Mouse (Mus musculus) Patski (cell line): ENCODE measurements around the gene Gps1. TPM values are rescaled to one million over a fixed set of nuclear protein-coding genes. Genes with fewer than 3 reads are reported as not detected.

Experiments
- ATAC-seq: fragments of 100-300 bp; one replicate; pipeline ENCODE4 v1.8.0; 2021
- CTCF ChIA-PET: fragments of 350-600 bp; sonication (Branson Sonifier 250); formaldehyde crosslinking; loops from one replicate; lab custom pipeline; 2022; ENCODE audit warnings: inconsistent platforms; lab: Charles Lee
- POLR2A ChIA-PET: fragments of 350-600 bp; sonication (Branson Sonifier 250); formaldehyde crosslinking; loops from one replicate; lab custom pipeline; 2022; ENCODE audit warnings: antibody characterized with exemption, inconsistent platforms; lab: Charles Lee
- DNase-seq: peaks from one replicate; pipeline ENCODE4 v3.0.0-alpha.2; 2011; ENCODE audit warnings: low read depth, low spot score
- H3K27me3 ChIP-seq: fragments of 371-371 bp; one replicate; pipeline ENCODE4 v1.5.1; 2021
- CTCF ChIP-seq: fragments of 100-300 bp; IDR thresholded peaks from one replicate; pipeline ENCODE4 v1.5.1; 2021
- in situ Hi-C: fragments of 300-500 bp; cut with MboI; formaldehyde crosslinking; loops from 3 replicates; pipeline ENCODE4 v1.11.1; 2018; ENCODE audit warnings: low pct_unique_long_range_greater_than_20kb, mixed read lengths
- polyA plus RNA-seq: library from polyadenylated mRNA; unstranded; gene quantifications from one replicate; pipeline ENCODE4 v1.2.3, GENCODE M21; 2021

Gps1 gene
- polyA plus RNA-seq, 1 experiment from 2014 or later = 138 TPM

DNA sequence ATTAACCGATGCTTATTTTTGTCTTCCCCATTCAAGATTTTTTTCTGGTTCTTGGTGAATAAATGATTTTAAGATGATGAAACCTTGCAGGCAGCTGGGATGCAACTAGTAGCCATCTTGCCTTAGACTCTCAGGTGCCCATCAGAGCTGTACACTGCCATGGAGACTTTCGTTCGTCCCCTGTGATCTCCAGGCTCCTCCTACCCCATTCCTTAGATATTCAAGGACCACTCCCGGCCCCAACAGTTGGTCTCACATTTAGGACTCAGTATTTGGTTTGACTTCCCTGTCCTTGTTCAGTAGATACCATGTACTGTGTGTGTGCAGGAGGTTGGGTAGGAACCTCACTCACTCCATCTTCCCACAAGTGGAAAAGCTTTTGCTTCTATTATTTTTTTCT lies 20.7 kb downstream of the Gps1 start:
- ChIA-PET POLR2A (interaction anchor here (1.0 to 1.1 kb wide), 2 partner anchors 11 to 17 kb away, joined by 3 read pairs; no protein-coding TSS in a partner anchor), CTCF (no interaction called here)
- ATAC-seq (no peak), DNase-seq (no peak)
- in situ Hi-C loops = no loop called here
- no peaks in the 10 kb centered on the region for H3K27me3 ChIP-seq
- TF ChIP-seq CTCF = no peak

DNA sequence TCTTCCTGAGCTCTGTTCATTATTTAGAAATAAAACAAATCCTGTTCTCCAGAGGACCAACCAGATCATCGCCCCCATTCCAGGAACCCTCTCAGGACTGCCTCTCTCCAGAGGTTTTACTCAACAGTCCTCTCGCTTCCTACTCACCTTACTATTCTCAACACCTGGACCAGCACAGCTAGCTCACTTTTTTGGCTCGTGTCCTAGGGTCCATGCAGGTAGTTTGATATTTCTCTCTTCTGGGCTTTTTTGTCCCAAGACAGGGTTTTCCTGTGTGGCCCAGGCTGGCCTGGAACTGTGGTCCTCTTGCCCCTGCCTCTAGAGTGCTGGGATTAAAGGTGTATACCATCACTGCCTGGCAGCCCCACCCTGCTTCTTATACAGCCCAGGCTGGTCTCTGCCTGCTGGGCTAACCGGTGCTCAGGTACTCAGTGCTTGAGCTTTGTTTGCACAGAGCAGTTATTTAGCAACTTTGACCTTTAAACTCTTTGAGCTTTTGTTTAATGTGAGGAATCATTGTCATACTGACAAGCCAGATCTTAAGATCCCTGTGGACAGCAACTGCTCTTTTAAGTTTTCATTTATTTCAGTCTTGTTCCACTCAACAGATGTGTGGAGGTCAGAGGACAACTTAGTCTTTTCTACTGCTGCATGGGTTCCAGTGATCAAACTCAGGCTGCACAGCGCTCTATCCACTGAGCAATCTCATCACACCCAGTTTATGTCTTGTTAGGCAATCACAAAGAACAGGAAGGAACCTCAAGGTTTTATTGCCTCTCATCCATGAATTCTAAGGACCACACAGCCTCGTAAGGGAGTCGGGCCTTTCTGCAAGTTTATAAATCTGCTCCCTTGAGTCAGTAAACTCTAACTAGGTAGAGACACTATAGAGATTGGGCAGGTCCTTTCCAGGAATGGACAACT lies 21.6 kb downstream of the Gps1 start:
- ChIA-PET POLR2A (interaction anchor here (1.0 to 1.1 kb wide), 2 partner anchors 10 to 17 kb away, joined by 3 read pairs; no protein-coding TSS in a partner anchor), CTCF (no interaction called here)
- ATAC-seq = no peak
- in situ Hi-C loops = no loop called here
- no peak for DNase-seq
- no peaks in the 10 kb centered on the region for H3K27me3 ChIP-seq
- TF ChIP-seq CTCF = no peak

DNA sequence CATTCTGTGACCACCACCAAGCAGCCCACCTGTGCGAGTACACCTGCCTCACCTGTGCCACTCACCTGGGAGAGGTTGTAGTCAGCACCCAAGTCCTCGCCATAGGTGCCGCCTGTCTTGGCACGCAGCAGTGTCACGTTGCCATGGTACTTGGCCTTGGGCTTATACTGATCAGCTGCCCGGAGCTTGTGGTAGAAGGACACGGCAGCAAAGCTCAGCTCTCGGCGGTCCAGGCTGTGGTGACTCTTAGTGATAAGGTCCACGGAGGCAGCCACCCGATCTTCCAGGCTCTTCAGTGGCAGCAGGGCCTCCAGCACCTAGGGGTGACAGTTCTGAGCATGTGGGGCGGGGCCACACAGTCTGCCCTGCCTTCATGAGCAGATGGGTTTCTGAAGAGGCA lies 23.9 kb downstream of the Gps1 start:
- DNase-seq (no peak), ATAC-seq (no peak)
- TF ChIP-seq CTCF = no peak
- no peaks in the 10 kb centered on the region for H3K27me3 ChIP-seq
- ChIA-PET CTCF (interaction anchor here (0.9 kb wide), 1 partner anchor 8 kb away, joined by 3 read pairs; no protein-coding TSS in a partner anchor), POLR2A (no interaction called here)
- in situ Hi-C loops = no loop called here

DNA sequence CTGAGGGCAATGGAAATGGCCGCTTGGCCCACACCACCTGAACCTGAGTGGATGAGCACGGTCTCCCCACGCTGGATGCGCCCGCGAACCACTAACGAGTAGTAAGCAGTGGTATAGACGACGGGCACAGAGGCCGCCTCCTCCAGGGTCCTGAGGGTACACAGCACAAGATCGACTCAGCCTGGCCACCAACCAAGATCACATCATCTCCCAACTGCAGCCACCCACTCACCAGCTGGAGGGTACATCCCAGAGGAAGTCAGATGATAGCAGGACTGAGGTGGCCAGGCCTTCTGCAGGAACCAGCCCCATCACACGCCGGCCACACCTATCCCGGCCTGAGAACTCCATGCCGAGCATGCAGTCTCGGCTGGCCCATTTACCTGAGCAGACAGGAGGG lies 28.0 kb downstream of the Gps1 start:
- no peak for ATAC-seq
- in situ Hi-C loops = no loop called here
- TF ChIP-seq CTCF = no peak
- H3K27me3 ChIP-seq = no peaks in the 10 kb centered on the region
- no peak for DNase-seq
- CTCF ChIA-PET = no interaction called here
- POLR2A ChIA-PET = no interaction called here

DNA sequence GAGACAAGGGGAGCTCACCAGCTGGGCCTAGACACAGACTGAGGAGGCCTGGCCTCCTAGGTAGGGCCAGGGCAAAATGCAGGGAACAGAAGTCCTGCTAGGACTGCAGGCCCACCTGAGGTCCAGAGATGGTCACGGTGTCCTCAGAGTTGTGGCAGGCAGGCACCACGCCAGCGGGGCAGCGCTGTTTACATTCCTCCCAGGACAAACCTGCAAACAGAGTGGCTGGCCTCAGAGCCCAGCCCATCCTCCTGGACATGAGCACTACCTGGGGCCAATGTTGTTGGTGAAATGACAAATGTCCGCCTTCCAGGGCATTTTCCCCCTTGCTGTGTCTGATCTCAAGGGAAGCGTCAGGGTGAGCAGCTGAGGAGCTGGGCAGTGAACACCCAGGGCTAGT lies 33.3 kb downstream of the Gps1 start:
- TF ChIP-seq CTCF = no peak
- ChIA-PET POLR2A (interaction anchor here (1.0 kb wide), 1 partner anchor 17 kb away, joined by 3 read pairs; no protein-coding TSS in a partner anchor), CTCF (no interaction called here)
- no peaks in the 10 kb centered on the region for H3K27me3 ChIP-seq
- in situ Hi-C loops = no loop called here
- DNase-seq = no peak
- ATAC-seq = no peak

DNA sequence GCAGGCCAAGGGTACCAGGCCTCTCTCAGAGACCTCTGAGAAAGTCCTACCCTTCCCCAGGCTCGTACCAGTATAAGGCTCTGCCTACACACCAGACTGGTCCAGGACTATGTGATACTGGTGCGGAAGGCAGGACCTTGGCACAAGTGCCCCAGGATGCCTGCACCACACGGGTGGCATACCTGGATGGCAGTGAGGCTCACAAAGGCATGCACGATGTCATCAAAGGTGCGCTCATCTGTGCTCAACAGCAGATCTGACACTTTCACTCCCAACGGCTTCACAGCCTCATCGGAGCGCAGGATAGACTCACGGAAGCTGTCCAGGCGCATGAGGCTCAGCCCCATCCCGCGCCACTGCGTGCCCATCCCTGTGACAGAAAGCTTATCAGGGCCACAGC lies 34.2 kb downstream of the Gps1 start:
- in situ Hi-C loops = no loop called here
- ATAC-seq = no peak

DNA sequence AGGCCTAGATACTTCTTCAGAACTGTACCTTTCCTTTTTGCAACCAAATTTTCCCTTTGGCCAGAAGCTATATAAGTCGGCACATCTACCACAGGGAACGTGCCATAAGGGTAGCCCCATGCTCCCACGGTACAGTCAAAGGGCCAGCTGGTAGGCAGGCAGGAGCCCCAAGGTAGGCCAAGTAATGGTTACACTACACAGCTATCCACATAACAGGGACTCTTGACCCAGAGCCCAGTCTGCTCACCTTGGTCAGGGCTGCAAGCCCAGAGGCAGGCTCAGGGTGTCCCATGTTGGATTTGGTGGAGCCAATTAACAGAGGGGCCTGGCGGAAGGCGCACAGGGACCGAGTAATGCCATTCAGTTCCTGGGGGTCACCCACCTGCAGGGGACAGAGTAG lies 35.5 kb downstream of the Gps1 start:
- in situ Hi-C loops = no loop called here
- ChIA-PET POLR2A (no interaction called here), CTCF (no interaction called here)
- DNase-seq (no peak), ATAC-seq (no peak)
- TF ChIP-seq CTCF = no peak
- H3K27me3 ChIP-seq = no peaks in the 10 kb centered on the region

More for the DNA sequence above, 34.2 kb downstream of the Gps1 start:
- ChIA-PET CTCF (no interaction called here), POLR2A (no interaction called here)
- no peak for TF ChIP-seq CTCF
- no peak for DNase-seq
- H3K27me3 ChIP-seq = no peaks in the 10 kb centered on the region

DNA sequence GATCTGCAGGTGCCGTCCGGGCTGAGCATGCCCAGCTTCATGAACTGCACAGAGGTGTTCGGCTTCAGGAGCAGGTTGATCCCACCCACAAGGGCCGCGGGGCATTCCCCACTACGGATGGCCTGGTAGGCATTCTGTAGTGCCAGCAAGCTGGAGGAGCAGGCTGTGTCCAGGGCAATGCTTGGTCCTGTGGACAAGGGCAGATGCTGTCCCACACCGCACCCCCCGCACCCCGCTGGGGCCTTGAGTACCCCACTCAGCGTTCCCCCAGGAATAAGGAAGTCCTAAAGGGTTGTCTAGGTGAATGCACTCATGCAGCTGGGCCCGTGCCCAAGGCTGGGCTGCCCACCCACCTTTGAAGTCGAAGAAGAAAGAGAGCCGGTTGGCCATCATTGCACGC lies 36.5 kb downstream of the Gps1 start:
- no peaks in the 10 kb centered on the region for H3K27me3 ChIP-seq
- DNase-seq (no peak), ATAC-seq (no peak)
- ChIA-PET POLR2A (no interaction called here), CTCF (interaction anchor here (1.0 kb wide), 1 partner anchor 44 kb away, joined by 3 read pairs; no protein-coding TSS in a partner anchor)
- in situ Hi-C loops = no loop called here
- no peak for TF ChIP-seq CTCF

DNA sequence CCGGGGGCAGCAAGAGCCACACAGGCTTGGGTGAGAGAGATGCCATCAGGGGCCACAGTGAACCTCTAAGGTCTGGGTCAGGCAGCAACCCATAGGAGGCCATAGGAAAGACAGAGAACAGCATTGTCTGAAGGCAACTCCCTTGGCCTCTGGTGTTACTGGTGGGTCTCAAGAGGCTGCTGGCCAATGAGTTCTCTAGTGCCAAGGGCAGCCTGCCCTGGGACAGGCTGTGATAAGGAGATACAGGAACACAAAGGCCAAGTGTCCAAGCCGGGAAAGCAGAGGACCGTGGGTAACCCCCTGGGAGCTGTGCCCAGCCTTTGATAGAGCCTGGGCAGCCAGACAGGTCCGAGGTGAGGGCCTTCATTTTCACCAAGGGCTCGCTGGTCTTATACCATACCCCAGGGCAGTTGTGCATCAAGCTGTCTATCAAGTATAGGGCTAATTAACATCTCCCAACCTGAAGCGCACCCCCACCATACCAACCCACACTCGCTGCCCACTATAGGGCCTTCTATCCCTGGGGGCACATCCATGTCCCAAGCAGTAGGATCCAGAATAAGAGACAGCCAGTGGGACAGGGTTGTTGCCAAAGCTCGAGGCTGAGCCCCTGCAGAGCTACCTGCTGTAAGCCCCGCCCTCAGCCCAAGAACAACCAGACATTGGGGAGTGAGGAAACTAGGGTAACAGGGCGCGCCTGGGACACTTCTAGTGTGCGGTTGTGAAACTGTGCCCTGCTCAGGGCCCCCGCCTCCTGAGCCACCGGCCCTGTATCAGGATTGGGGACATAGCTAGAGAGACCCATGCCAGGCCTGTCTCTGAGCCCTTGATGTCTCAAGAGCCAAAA lies 37.2 kb downstream of the Gps1 start:
- no peak for TF ChIP-seq CTCF
- in situ Hi-C loops = no loop called here
- ChIA-PET POLR2A (interaction anchor here (1.2 to 2.2 kb wide), 2 partner anchors 7 to 16 kb away, joined by 3 to 9 read pairs; no protein-coding TSS in a partner anchor), CTCF (interaction anchor here (1.0 to 3.8 kb wide), 2 partner anchors 22 to 45 kb away, joined by 3 to 15 read pairs; no protein-coding TSS in a partner anchor)
- H3K27me3 ChIP-seq = no peaks in the 10 kb centered on the region
- DNase-seq = no peak
- ATAC-seq = no peak

DNA sequence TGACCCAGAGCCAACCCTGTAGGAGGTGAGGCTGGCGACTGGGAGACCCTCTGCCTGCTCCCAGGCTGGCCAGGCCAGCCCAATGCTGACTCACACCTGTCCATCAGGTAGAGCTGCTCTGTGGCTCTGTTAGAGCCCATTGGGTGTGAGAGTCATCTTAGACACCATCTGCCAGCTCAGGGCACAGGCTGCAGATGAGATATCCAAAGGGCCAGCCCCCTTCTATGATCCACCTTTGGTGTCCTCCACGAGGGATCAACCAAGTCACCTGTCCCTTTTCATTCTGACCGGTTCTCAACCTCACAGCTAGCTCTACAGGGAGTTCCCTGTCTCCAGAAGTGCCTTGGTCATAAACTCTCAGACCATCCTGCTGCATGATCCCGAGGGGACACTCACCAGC lies 38.2 kb downstream of the Gps1 start:
- DNase-seq (no peak), ATAC-seq (no peak)
- in situ Hi-C loops = no loop called here
- ChIA-PET CTCF (interaction anchor here (1.4 to 3.8 kb wide), 4 partner anchors 8 to 219 kb away, joined by 3 to 15 read pairs (median 4); no protein-coding TSS in a partner anchor), POLR2A (interaction anchor here (1.2 to 2.2 kb wide), 3 partner anchors 8 to 22 kb away, joined by 3 to 9 read pairs (median 3); no protein-coding TSS in a partner anchor)
- no peaks in the 10 kb centered on the region for H3K27me3 ChIP-seq
- no peak for TF ChIP-seq CTCF
